Mouse (Mus musculus): Measurements from ENCODE around the gene Plekhd1.

Plekhd1 gene

DNA sequence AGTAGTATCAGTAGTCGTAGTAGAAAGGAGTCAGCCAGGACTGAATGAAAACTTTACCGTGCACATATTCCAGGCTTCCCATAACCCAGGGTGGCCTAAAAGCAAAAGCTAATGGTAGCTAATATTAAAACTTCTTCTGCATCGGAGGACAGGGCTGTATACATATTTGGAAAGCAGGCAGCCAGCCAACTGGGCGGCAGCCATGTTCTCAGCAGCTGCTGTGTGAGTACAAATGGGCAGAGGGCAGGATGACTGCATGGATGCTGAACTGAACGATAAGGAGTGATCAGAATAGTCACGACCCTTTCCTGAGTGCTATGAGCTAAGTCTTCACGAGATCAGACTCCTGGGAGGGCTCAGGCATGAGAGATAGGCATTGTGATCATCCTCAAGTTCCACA lies 8.9 kb downstream of the Plekhd1 start:
- DNase-seq = no peak

DNA sequence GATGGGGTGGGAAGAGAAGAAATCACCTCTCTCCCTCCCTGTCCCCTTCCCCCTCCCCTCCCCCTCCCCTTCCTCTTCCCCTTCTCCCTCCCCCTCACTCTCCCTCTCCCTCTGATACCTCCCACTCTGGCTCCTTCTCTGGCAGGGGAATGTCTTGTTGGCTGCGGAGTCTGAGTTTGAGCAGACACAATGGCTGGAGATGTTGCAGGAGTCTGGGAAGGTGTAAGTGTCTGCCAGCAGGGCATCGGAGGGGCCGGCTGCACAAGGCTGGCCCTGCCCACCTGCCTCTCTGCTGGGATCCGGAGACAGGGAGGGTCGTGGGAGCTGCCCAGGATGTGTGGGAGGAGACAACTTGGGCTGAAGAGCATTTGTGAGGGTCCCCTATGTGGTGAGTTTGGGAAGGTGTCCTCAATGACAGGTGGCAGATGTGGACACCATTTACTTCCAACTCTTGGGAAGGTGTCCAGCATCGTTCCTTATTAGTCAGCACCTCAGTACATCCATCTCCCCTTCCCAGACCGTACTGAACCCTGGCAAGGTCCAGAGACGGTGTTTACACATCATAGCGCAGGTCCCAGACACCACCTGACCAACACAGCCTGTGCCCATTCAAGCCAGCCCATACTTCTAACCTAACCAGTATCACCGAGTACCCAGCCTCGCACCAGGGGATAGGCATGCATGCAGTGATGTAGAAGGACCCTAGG lies 14.0 kb downstream of the Plekhd1 start:
- no peak for DNase-seq

DNA sequence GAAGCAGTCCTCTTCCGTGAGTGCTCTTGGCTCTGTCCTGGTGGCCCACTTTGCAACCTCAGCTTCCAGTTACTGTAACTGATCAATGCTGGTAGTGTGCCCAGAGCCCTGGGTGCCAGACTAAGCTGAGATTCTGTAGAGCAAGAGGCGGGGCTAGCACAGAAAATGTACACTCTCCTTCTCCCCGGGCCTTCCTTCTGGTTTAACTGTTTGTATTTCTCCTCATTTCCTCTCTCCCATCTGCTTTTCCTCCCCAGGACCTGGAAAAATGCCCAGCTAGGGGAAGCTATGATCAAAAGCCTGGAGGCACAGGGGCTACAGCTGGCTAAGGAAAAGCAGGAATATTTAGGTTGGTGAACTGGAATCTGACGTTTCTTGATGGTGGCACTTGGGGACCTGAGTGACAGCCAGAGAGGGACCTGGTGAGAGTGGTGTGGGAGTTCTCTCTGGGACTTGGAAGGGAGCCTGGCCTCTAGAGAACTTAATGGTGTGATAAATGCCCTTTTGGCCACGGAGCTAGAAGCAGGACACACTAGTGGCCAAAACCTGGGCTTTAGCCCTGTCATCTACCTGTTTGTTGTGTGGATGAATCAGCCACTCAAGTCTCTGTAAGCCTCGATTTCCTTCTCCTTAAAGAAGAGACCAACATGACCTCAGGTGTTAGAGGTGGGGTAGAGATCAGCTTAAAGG lies 14.7 kb downstream of the Plekhd1 start:
- DNase-seq = no peak

DNA sequence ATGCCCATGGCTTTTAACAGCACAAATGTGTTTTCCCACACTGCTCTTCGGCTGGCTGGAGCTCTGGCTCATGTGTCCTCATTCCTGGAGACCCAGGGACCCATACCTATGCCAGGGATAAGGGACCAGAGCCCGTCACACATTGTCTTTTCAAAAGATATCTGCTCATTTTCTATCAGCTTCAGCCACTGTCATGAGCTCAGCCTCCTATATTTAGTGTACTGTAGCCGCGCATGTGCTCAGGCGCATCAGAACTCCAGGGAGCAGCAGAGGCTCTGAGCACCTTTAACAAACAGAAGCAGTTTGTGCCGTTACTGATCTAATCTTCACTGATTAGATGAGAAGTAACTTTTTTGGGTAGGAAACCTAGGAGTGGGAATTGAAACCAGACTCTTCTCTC lies 23.5 kb downstream of the Plekhd1 start:
- no peak for DNase-seq

DNA sequence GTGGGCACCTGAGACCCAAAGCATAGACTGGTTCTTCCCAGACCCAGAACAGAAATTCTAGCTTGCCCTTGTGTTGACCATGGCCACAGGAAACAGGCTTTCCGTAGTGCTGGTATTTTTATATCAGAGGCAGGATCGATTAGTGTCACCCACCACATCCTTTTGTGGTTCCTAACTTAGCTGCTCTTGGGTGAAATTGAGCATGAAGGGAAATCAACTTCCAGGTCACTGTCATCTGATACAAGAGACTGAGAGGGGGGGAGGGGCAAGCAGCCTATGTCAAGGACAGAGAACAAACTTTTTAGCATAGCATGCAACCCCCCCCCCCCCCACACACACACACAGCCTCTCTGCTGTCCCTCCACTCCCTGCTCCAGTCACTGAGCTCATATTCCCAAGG lies 26.8 kb downstream of the Plekhd1 start:
- no peak for DNase-seq

DNA sequence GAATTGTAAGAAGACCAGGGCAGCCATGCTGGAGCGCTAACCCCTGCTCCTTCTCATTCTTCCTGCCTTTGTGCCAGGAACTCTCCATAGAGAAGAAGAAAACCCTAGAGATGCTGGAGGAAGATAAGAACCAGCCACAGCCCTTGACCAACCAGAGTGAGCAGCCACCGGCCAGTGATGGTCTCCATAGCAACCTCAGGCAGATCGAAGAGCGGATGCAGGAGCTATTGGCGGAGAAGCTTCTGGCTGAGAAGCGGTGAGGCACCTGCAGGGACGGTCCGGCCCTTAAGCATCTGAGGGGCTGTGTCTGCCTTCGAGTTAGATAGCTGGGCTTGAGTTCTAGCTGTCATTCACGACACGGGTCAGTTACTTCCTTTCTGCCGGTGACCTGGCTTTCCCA lies 28.1 kb downstream of the Plekhd1 start:
- DNase-seq = no peak

DNA sequence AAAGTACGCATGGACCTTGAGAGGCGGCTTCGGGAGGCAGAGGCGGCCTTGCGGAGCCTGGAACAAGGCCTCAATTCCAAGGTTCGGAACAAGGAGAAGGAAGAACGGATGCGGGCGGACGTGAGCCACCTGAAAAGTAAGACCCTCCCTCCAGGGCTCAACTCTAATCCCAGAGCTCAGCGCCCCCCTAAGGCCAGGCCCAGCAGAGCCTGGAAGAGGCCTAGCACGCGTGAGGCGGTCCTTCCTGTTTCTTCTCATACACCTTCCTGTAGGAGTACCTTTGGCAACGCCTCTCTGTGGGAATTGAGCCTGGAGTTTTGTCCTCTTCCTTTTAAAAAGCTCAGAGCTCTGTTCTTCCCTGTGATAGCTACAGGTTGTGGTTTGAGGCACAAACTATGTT lies 29.1 kb downstream of the Plekhd1 start:
- no peak for DNase-seq

DNA sequence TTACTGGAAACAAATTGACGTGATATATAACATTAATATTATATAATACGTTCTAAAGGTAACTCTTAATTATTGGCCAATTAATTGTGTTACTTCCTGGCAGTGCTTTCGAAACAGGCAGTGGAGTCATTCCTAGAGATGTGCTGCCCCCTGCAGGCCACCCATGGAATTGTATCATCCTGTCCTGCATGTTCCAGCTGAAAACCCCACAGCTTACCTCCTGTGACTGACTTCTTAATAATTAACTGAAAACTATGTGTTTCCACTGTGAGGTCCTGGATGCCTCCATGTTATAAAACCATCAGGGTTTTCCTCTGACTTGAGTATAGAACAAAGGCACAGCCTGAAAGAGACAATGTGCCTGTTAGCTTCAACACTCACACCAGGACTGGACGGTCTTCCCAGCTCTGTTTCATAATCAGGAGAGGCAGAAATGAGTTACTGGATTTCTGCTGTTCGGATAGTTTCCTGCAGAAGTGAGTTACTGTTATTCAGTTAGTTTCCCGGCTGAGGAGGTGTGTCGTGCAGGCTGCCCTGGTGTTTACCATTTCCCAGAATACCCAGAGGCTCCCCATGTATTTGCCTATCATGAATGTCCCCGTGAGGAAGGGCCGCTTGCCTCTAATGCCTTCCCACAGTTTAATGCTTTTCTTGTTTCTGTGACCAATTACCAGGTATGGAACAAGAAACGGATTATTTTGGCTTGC lies 32.6 kb downstream of the Plekhd1 start:
- peak; percentile 71 to 78 for DNase-seq

DNA sequence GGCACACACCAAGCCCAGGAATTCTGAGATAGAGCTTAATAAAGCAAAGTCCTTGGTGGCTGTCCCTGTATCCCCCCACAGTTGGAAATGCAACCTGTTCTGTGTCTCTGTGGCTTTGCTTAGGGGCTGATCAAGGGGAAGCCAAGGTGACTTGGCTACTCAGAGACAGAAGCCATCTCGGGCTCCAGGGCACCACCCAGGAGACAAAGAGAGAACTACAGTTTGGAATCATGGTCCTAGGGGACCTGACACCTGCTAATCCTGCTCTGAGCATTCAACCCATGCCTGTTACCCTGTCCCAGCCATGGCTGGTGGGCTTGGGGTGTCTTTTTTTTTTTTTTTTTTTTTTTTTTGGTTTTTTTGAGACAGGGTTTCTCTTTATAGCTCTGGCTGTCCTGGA lies 35.8 kb downstream of the Plekhd1 start:
- DNase-seq = peak in 1 of 2 experiments; percentile 19

DNA sequence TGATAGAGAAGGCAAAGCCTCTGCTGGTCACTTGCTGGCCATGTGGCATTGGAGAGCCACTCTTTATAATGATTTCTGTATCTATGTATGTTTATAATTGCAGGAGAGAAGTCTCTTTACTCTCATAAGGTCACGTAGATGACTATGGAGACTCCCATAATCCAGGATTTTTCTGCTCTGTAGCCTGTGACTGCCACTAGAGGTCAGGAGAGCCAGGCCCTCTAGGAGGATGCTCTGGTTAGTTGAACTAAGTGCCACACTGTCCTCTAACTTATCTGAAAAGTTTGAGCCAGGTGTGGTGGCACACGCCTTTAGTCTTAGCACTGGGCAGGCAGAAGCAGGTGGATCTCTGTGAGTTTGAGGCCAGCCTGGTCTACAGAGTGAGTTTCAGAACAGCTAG lies 36.4 kb downstream of the Plekhd1 start:
- DNase-seq = no peak

DNA sequence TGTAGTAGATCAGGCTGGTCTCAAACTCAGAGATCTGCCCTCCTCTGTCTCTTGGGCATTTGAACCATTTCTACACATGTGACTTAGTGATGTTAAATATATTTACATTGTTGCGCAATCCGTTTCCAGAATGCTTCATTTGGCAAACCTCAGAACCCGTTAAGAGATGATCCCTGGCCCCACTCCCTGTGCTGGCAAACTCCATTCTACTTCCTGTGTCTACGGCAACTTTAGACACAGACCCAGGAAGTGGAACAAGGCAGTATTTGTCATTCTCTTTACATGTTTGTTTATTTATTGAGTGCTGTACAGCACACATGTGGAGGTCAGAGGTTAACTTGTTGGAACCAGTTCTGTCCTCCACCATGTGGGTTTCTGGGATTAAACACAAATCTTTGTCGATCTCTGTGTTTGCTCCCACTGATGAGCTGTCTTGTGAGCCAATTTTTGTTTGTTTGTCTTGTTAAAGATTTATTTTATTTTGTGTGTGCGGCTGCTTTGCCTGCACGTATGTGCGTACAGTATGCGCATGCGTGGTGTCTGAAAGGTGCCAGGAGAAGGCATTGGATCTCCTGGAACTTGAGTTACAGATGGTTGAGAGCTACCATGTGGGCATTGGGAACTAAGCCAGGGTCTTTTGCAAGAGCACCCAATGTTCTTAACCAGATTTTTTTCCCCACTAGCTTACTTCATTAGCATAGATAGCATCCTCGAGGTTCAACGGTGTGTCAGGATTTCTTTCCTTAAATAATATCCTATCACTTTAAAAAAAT lies 37.6 kb downstream of the Plekhd1 start:
- DNase-seq = no peak

DNA sequence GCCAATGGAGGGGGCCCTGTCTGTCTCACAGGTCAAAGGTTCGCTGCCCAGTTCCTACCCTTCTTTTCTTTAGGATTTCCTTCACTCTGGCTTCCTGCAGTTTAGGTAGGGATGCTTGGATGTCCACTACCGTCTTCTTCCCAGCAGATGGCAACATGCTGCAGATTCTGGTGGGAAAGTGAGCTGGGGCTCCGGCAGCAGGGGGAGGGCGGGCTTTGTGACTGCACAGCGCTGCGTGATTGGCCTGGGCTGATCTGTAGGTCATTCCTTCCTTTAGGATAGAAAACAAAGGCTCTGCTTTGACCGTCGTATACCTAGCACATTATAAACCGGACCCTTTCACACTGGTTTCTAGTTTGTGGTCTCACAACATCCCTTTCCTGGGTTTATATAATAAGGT lies 38.2 kb downstream of the Plekhd1 start:
- DNase-seq = peak; percentile 29 to 47

DNA sequence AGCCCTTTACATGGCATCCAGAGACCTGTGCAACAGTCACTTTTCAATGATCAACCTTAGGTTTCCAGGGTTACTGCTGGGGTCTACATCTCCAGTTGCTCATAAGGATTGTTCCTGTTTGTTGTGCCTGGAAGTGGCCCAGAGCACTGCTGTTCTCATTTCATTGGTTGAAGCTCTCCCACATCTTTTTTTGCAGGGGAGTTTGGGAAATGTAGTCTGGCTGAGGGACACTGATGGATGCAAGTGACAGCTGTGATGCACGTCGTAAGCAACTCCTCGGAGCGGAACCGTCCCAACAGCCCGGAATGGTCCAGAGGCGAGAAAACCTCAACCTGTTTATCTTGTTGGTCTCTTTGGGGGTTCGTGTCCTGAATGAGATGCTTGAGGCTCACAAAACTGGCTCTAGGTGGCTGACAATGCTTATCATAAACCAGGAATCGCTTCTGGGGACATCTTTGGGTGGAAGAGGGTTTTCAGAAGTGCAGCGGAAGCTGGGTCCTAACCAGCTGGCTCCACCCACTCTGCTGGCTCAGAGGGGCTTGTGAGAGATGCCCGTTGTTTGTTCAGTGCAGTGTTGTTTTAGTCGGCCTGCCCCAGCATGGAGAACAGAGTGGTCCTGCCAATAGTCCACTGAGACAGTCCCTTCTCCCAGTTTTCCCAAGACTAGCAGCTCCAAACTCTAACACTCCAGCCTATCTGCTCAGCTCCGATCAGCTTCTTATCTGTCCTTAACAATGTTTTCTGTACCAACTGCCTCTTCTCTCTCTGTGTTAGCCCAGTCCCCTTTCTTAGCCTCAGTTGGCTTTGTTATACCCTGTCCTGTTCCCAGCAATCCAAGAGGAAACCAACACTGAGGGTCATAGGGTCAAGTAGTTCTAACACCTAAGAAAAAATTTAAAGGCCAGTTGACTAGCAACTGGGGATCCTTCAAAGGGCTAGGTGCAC lies 42.4 kb downstream of the Plekhd1 start:
- DNase-seq = peak; percentile 37 to 61

DNA sequence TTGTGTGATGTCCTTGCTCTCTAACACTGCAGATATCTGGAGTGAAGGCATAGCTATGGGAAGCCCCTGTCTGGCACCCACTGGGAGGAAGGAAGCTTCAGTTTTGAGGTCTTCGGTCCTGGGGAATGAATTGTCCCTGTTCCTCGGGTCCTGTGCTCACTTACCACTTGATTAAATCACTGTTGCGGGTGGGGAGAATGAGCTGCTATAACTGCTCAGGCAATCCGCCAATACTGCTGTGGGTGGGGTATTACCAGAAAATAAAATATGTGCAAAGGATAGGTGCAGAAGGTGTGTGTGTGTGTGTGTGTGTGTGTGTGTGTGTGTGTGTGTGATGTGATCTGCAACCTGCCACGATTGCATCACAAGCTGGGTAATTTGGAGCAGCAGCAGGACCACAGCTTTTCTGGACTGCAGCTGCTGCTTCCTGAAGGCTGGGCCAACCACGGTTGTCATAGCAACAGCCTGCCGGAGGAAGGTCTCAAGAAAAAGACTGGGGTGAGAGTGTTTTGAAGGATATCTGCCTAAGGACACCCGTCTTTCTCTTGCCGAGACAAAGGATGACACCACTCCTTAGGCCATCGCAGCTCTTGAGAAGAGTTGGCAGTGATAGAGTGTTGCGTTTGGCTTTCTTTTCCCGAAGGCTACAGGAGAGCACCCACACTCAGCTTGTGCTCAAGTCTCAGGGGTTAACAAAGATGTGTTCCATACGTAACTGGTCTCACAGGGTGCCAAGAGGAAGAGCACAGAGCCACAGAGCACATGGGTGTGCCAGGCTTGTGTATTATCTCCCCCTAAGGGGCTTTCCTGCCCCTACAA lies 44.3 kb downstream of the Plekhd1 start:
- DNase-seq = peak; percentile 52 to 75

DNA sequence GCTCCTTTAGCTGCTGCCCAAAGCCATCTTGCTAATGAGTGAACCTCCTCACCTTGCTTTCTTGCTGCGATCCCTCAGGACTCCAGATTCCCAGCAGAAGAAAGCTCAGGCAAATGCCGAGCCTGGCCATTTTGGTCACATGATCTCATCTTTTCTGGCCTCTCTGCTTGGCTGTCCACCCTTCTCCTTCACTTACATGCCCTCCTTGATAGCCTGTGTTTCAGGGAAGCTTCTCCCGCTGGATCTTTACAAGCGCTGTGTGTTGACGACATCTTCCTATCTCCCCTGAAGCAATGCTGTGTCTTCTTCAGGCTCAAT lies 44.9 kb downstream of the Plekhd1 start:
- no peak for DNase-seq

DNA sequence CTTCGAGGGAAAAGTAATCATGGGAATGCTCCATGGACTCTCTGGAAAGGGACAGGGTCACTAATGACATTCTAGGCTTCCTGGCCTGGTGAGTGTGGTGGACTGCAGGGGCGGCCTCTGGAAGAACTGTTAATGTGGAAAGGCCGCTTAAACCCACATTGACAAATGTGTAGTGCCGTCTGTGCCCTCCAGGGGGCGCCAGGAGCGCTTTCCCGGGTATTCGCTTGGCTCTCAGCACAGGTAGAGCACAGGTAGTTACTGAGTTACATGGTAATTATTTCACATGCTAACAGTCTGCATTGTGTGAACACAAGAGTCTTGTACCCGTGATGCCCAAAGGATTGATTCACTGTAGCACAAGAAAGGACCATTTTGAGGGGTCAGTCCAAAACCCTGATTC lies 47.1 kb downstream of the Plekhd1 start:
- DNase-seq = peak; percentile 47 to 57

DNA sequence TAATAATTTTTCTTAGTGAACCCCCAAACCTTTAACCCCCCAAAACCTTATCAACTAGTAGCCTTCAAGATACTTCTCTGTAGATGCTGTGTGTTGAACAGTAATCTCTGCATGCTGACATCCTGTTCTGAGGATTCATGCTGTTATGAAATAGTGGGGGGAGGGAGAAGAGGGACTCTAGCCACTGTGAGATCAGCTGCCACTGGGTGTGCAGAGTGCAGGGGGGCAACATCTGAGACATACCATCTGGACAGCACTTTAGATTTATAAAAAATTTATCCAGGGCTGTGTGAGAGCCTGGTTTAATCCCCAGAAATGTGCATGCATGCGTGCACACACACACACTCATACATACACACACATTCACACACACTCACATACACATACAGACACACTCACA lies 52.2 kb downstream of the Plekhd1 start:
- no peak for DNase-seq

DNA sequence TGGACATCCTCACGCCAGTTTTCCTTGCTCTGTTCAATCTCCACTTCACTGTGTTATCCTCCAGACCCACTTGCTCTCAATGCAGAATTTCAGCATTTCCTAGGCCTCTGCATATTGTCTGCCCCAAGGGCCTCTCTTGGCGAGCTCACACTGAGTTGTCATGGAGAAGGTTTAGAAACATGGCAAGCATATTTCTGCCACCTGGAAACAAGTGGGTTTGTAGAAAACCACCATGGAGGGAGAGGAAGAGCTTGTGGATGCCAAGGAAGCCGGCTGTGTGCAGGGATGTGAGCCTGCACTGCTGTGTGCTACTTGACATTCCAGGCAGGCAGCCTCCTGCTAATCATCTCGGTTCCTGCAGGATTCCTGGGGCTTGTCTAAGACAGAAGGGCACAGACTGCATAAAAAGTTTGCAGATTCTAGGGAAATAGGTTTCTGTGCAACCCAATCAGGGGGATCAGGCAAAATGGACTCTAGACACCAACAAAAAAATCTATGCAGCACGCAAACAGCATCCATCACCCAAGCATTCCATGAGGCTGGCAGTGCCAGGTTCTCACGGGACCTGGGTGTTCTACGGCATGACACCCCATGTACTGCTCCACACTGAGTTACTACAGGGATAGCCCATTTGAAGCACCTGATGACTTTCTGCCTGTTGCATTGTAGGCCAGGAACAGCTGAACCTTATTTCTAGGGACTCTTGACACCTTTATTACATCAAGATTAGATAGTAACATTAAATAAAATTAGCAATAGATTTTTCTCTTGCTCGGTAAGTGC lies 53.8 kb downstream of the Plekhd1 start:
- DNase-seq = no peak

DNA sequence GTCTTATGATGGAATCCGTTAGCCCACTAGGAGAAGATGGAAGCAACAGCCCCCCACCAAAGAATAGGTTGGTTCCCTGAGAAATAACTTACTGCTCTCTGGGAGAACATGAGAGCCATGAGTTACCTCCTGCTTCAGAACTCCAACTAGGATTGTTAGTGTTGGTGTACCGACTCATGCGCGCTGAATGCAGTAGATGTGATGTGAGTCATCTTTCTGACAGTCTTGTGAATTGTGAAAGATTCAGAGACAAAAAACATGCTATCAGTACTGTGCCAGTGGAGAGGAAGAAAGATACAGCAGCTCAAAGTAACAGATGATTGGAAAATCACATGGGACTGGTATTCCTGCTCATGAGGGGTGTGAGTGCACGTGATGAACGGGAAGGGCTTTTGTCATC lies 59.2 kb downstream of the Plekhd1 start:
- no peak for DNase-seq

DNA sequence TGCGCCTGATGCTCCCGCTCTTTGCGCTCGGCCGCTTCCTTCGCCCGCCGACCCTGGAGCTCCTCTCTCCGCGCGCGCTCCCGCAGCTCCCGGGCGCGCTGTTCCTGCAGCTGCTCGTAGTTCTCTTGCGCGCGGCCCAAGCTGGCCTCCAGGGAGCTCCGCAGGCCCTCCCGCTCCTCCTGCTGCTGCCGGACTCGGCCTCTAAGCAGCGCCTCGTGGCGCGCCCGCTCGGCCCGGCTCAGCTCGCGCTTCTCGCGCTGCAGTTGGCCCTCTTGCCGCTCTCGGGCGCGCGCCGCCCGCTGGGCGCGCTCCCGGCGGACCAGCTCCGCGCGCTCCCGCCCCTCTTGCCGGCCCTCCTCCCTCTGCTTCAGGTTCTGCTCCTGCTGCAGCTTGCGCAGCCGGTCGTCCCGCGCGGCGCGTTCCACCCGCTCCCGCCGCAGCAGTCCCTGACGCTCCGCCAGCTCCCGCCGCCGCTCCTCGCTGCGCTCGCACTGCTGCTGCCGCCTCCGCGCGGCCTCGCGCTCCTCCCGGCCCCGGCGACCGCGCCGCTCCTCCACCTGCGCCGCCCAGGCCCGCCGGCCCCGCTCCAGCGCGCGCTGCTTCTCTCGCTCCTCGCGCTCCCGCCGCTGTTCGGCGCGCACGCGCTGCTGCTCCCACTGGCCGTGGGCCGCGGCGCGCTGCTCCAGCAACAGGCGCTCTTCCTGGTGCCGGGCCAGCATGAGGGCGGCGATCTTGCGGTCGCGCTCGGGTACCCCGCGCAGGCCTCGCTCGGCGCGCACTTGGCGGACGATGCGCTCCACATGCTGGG lies 65.6 kb downstream of the Plekhd1 start:
- DNase-seq = peak; percentile 62 to 75
